Mouse (Mus musculus) olfactory bulb, adult 2 months (tissue): Measurements from ENCODE around the gene Spint2. TPM values are rescaled to one million over a fixed set of nuclear protein-coding genes. Genes with fewer than 3 reads are reported as not detected.
A peak's percentile ranks its signal among the peaks of the same experiment; 100 is the strongest.

Experiments used
- H3K27ac ChIP-seq: fragments of 200-500 bp; 2 replicates; pipeline ENCODE4 v1.5.1; 2012; ENCODE audit warnings: low read depth, low read length; ENCODE audit not compliant: insufficient read depth
- H3K4me1 ChIP-seq: fragments of 200-500 bp; 2 replicates; pipeline ENCODE4 v1.6.1; 2012; ENCODE audit warnings: low read length; ENCODE audit not compliant: control insufficient read depth, insufficient read depth
- H3K4me3 ChIP-seq: fragments of 200-500 bp; 2 replicates; pipeline ENCODE4 v1.5.1; 2012; ENCODE audit warnings: mild to moderate bottlenecking, low read depth, low read length, moderate library complexity; ENCODE audit not compliant: insufficient read depth
- CTCF ChIP-seq: fragments of 200-500 bp; IDR thresholded peaks from 2 replicates; pipeline ENCODE4 v1.5.1; 2012; ENCODE audit warnings: low read depth, mild to moderate bottlenecking, low read length, moderate library complexity; ENCODE audit not compliant: insufficient read depth
- POLR2A ChIP-seq: fragments of 200-500 bp; IDR thresholded peaks from 2 replicates; pipeline ENCODE4 v1.6.1; 2012; ENCODE audit warnings: mild to moderate bottlenecking, low read depth, low read length, moderate library complexity; ENCODE audit not compliant: insufficient read depth
- WGBS: fragments of 180-500 bp; shearing (Covaris S2); methylation state at CpG from one replicate; pipeline ENCODE4 v1.1.7; 2018; 5-methylcytosine and 5-hydroxymethylcytosine counted together
- polyA plus RNA-seq: library from polyadenylated mRNA; stranded (reverse); fragments of >200 nt; gene quantifications from 2 replicates; pipeline ENCODE4 v1.2.4, GENCODE M21; 2012; ENCODE audit warnings: low replicate concordance; ENCODE audit not compliant: missing spikeins, insufficient read depth, insufficient read length

Gene Spint2
- polyA plus RNA-seq, 1 experiment, result not detected

DNA sequence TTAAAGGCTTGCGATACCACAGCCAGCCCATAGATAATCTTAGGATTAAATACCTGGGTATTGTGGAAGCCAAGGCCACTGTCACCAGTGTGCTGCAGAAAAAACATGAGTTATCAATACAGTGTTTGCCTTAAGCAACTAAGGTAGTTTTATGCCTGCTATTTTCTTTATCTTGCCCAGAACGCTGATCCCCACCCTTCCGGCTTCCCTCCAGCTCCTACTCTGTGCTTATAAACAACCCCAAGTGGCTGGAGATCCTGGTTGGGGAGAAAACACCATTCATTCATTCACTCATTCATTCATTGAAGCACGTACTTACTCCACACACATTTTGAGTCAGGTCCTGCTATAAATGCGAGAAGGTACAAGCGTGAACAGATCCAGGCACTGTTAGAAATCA is 2.8 kb upstream of the Spint2 start:
- 96% methylated on average over 6 of the region's 6 CpGs for WGBS
- Histone ChIP-seq H3K4me1 (peaks cover 21% of the 10 kb centered on the region), H3K27ac (no peak overlapping the region), H3K4me3 (no peak overlapping the region)
- TF ChIP-seq CTCF (no peak), POLR2A (no peak)

DNA sequence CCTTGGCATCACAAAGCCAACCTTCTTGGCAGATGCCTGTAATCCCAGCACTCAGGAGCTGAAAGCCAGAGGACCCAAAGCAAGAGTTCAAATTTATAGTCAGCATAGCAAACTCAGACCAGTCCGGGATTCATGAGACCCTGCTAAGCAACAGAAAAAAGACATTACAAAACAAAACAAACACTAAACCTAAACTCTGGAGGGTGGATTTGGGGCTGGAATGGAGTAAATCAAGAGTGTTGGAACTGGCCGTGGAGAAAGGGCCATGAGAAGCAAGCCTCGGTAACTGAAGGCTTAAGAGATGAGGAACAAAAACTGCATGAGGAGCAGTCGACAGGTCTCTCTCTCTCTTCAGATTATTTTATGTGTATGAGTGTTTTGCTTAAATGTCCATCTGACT is 2.2 kb upstream of the Spint2 start:
- Histone ChIP-seq H3K27ac (no peak overlapping the region), H3K4me1 (peaks cover 15% of the 10 kb centered on the region), H3K4me3 (no peak overlapping the region)
- no peak for TF ChIP-seq CTCF
- no peak for TF ChIP-seq POLR2A
- 84% methylated on average over 4 of the region's 4 CpGs for WGBS

DNA sequence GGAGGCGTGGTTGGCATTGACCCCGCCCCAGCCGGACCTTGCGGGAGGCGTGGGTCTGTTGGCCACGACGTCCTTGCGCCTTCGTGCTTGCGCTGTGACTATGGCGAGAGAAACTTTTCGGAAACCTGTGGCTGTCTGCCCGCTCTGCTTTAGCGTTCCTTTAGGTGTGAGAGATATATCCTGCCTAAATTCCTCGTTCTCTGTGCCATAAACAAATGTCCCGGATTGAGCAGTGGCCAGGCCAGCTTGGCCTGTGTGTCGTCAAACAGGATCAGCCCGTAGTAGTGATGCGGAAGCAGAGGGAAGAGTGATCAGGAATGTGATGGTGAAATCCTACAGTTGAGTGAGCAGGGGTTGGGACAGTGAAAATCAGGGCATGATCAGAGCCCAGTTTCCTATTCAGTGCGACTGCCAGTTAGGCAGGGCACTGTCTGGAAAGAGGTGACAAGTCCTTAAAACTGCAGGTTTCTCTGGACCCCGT is 402 bp upstream of the Spint2 start:
- 19% methylated on average over 21 of the region's 21 CpGs for WGBS
- Histone ChIP-seq H3K4me3 (peak overlapping the region; percentile 49), H3K4me1 (peaks cover 12% of the 10 kb centered on the region), H3K27ac (no peak overlapping the region)
- TF ChIP-seq POLR2A (no peak), CTCF (no peak)

DNA sequence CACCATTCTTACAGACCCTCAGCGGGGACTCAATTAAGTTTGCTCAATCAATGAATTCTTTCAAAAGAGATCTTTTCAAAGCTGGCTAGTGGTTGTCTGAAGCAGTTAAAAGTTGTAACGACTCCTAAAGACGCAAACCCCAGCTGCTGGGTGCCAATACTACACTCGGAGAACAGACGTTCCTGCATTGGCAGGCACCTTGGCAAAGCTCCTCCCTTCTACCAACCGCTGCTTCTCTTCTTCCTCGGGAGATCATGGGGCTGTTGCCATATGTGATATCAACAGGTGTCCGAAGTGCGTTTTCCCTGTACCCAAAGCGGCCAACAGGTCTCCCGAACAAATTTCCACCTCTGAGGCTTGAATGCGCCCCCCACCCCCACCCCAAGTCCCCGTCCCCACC is 911 bp downstream of the Spint2 start:
- WGBS, result 12% methylated on average over 13 of the region's 13 CpGs
- TF ChIP-seq POLR2A (no peak), CTCF (no peak)
- H3K27ac ChIP-seq, result no peak overlapping the region
- H3K4me3 ChIP-seq, result peak overlapping the region; percentile 49; the same call in 1 of the 2 replicates
- peaks cover 12% of the 10 kb centered on the region for H3K4me1 ChIP-seq

DNA sequence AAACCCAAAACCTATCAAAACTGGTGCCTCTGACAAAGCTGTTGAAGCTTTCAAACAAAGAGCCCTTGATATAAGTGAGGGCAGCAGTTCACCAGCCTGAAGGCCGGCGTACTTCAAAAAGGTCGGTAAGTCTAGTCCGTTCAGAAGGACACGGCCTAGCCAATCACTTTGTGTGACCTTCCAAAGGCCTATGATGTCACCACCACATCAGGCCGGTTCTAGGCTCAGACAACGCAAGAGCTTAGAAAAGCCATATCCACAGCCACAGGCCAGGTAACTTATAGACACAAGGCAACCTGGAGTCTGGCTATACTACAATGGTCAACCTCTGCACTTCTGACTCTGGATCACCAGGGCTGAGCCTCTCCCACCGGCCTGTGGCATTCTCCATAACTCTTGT is 1.8 kb downstream of the Spint2 start:
- Histone ChIP-seq H3K4me1 (peaks cover 12% of the 10 kb centered on the region), H3K4me3 (no peak overlapping the region), H3K27ac (no peak overlapping the region)
- WGBS, result 91% methylated on average over 8 of the region's 8 CpGs
- TF ChIP-seq POLR2A, result no peak
- no peak for TF ChIP-seq CTCF

DNA sequence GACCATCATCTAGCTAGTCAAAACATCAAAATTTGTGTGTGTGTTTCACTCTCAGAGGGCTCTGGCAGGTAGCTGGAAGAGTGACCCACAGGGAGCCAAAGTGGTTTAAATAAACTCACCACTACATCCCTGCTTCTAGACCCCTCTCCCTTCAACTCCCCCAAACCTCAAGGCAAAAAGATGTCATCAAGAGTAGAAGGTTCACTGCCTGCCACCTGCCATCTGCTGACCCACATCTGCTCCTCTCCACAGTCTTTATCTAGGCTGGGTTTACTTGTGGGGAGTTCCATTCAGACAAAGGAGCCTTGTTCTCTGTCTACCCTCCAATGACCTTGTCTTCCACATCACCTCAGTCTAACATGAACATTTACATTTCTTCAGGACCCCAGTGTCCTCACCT is 2.5 kb downstream of the Spint2 start:
- Histone ChIP-seq H3K4me1 (peaks cover 12% of the 10 kb centered on the region), H3K27ac (no peak overlapping the region), H3K4me3 (no peak overlapping the region)
- TF ChIP-seq POLR2A, result no peak
- TF ChIP-seq CTCF, result no peak

DNA sequence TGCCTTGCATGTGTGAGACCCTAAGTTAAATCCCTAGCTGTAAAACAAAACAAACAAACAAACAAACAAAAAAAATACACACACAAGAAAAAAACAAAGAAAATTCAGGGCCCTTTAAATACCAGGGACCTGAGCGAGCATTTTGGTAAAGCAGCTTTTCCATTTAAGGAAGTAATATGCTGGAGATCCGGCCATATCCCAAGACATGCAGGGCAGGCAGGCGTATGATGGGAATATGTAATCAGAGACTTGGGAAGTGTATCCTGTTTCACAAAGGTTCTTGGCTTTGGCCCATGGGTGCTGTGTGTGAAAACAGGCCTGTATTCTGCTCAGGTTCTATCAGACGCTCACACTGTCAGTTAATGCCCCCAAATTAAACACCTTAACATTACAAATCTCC is 4.2 kb downstream of the Spint2 start:
- no peak overlapping the region for H3K27ac ChIP-seq
- no peak overlapping the region for H3K4me3 ChIP-seq
- TF ChIP-seq POLR2A, result no peak
- TF ChIP-seq CTCF, result no peak
- H3K4me1 ChIP-seq, result peaks cover 12% of the 10 kb centered on the region
- WGBS, result 95% methylated on average over 4 of the region's 4 CpGs

DNA sequence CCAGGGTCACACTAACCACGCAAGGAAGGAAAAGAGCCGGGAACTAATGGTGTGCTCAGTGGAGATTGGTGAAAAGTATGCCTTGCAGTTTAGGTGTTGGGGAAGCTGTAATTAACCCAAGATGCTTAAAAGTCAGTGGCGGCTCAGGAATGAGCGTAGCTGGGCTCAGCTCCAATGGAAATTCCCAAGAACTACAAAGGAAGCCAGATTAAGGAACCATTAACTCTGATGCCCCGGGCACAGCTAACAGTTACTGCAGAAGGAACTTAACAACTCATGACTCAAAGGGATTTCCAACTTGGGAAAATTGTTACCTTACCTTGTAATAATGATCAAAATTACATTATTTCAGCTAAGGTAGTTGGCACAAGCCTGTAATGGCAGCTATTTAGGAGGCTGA is 5.0 kb downstream of the Spint2 start:
- Histone ChIP-seq H3K4me1 (peaks cover 10% of the 10 kb centered on the region), H3K4me3 (no peak overlapping the region), H3K27ac (no peak overlapping the region)
- TF ChIP-seq CTCF (no peak), POLR2A (no peak)
- 36% methylated on average over 5 of the region's 5 CpGs for WGBS

DNA sequence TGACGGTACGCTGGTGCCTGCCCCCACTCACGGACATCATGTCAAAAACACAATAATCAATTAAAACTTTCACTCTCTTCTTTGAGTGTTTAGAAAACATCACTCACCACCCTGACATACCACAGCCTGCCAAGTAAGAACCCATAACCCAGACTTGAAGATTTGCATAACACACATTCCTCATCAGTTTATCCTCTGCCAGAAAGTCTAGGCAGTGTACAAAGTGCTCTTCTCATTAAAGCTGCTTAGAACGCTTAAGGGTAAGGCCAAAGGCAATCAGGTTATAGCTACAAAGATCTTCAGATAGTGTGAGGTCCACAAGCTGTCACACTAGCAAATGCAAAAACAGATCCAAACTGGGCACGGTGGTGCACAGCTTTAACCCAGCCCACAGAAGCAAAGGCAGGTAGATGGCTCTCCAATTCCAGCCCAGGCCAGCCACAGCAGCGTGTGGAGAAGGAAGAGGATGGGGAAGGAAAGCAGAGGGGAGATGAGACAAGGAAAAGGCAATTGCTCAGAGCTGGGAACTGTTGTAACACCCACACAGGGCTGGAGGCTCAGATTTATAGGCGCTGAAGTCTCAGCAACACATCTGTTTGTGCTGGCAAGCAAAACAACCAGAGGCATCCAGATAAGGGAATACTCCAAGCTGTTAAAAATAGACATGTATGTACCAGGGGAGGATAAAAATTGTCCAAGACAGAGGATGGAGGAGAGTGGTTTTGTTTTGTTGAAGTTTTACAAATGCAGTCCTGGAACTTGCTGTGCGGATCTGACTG is 9.8 kb downstream of the Spint2 start:
- peaks cover 8% of the 10 kb centered on the region for H3K4me1 ChIP-seq
- 40% methylated on average over 8 of the region's 8 CpGs for WGBS
- peak overlapping the region; percentile 83 for H3K27ac ChIP-seq
- no peak for TF ChIP-seq POLR2A
- no peak for TF ChIP-seq CTCF
- no peak overlapping the region for H3K4me3 ChIP-seq

DNA sequence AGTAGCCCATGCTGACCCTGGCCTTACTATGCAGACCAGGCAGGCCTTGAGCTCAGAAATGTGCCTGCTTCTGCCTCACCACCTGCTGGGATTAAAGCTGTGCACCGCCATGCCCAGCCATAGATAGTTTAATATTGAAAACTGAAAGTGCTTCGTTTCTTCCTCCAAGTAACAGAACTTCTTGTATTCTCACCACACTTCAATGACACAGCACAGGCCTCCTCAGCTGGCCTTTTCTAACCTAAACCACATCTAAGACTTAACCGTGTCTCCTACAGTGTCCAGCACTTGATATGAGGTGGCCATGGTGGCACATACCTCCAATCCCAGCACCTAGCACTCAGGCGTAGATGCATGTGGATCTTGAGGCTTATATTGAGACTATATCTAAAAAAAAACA is 11.3 kb downstream of the Spint2 start:
- 86% methylated on average over 4 of the region's 4 CpGs for WGBS
- TF ChIP-seq CTCF (no peak), POLR2A (no peak)
- no peak overlapping the region for H3K27ac ChIP-seq
- H3K4me1 ChIP-seq, result peaks cover 8% of the 10 kb centered on the region
- no peak overlapping the region for H3K4me3 ChIP-seq
